Mouse (Mus musculus): ENCODE measurements around the gene Ephb4. TPM values are rescaled to one million over a fixed set of nuclear protein-coding genes. Genes with fewer than 3 reads are reported as not detected.

Ephb4 gene
- polyA plus RNA-seq, 1 experiment: not detected

DNA sequence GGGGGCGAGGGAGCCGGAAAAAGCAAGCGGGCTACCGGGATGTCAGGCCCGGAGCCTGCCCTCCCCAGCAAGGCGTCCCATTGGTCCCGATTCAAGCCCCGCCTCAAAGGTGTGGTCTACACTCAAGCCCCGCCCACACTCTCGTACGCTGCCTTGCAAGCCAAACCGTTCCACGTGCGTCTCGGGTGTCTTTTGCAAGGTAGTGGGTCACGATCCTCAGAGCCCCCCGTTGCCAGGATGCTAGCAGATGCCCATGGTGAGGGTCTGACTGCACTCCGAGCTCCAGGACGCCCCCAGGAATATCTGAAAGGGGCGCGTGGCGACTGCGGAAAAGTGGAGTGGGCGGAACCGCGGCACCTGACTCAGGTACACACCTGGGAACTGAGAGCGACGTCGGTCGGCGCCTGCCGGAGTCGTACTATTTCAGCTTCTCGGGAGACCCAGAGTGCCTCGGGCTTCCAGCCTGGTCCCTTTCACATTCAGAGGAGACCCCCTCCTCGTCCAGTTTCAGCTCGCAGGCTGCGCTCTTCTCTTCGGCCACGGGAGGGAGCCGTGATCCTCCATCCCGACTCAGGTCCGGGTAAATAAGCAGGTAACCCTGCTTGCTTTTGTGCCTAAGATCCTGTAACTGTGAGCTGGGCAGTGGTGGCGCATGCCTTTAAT is 16.3 kb upstream of the Ephb4 start, which contains the start of gene Slc12a9:
Gene Slc12a9 (minus strand): TSS at position 86 of the 663 bp plus-strand sequence.
- Histone ChIP-seq H3K4me3 (replicated peaks) (peak within 1 kb of the TSS; percentile 97), H3K9me3 (no peaks in the 10 kb centered on the region), H3K36me3 (replicated peaks; ENCODE audit: low read length) (peaks cover 9% of the 10 kb centered on the region), H3K4me1 (peaks cover 64% of the 10 kb centered on the region), H3K27me3 (replicated peaks) (peaks cover 19% of the 10 kb centered on the region)
- TF ChIP-seq FLI1 (IDR thresholded peaks at IDR 0.05; ENCODE audit: low read length) (no peak), GATA1 (IDR thresholded peaks at IDR 0.05; ENCODE audit: borderline replicate concordance, low read length) (no peak)

- TF ChIP-seq GATA1 (IDR thresholded peaks at IDR 0.05; ENCODE audit: borderline replicate concordance, low read length): no peak
- H3K4me3 ChIP-seq (replicated peaks): peak overlapping the region; percentile 28
- H3K4me1 ChIP-seq: peaks cover 70% of the 10 kb centered on the region
- H3K27me3 ChIP-seq (replicated peaks): peaks cover 23% of the 10 kb centered on the region
- H3K36me3 ChIP-seq (replicated peaks; ENCODE audit: low read length): peaks cover 8% of the 10 kb centered on the region
- no peaks in the 10 kb centered on the region for H3K9me3 ChIP-seq
Measured at GRCm38 (mm10) chr5:137334317-137334716, 15.6 kb upstream of the Ephb4 start.

- H3K27me3 ChIP-seq (replicated peaks): peaks cover 30% of the 10 kb centered on the region
Measured at GRCm38 (mm10) chr5:137335066-137335465, 14.8 kb upstream of the Ephb4 start.

DNA sequence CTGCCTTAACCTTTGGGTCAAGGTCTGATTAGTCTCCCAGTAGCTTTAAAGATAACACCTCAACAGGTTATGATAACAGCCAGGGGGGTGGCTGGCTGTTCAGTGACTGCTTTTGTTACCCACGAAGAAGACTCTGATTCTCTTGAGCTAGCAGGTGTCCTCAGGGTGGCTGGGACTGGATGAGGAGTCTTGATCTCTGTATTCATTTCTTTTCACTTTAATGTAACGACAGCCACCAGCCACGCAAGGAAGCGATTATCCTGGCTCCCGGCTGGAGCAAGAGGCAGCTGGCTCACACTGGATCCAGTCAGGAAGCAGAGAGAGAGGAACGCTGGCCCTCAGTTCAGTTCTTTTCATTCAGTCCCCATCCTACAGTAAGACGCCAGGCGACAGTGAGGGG is 12.7 kb upstream of the Ephb4 start:
- Histone ChIP-seq H3K36me3 (replicated peaks; ENCODE audit: low read length) (no peaks in the 10 kb centered on the region), H3K9me3 (no peaks in the 10 kb centered on the region), H3K27me3 (replicated peaks) (peaks cover 36% of the 10 kb centered on the region), H3K4me1 (peaks cover 58% of the 10 kb centered on the region), H3K4me3 (replicated peaks) (no peak overlapping the region)
- TF ChIP-seq FLI1 (IDR thresholded peaks at IDR 0.05; ENCODE audit: low read length) (no peak), GATA1 (IDR thresholded peaks at IDR 0.05; ENCODE audit: borderline replicate concordance, low read length) (no peak)

More at GRCm38 (mm10) chr5:137335066-137335465, 14.8 kb upstream of the Ephb4 start:
- Histone ChIP-seq H3K4me3 (replicated peaks) (no peak overlapping the region), H3K36me3 (replicated peaks; ENCODE audit: low read length) (peaks cover 8% of the 10 kb centered on the region), H3K9me3 (no peaks in the 10 kb centered on the region), H3K4me1 (peaks cover 69% of the 10 kb centered on the region)
- no peak for TF ChIP-seq FLI1 (IDR thresholded peaks at IDR 0.05; ENCODE audit: low read length)
- no peak for TF ChIP-seq GATA1 (IDR thresholded peaks at IDR 0.05; ENCODE audit: borderline replicate concordance, low read length)

DNA sequence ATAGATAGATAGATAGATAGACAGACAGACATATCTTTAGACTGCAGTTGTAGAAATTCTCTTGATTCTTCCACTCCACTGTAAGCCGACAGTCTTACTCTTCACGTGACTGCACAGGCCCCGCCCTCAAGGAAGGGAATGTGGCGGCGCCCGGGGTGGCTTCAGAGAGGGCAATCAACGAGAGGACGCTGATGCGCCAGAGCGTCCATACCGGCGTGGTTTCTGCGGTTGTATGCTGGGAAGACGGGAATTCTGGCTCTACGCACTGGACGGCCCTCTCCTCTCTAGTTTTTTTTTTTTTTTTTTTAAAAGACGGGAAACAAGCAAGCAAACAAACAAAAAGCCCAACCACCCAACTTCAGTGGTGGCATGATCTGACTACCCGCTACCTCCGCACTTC is 11.7 kb upstream of the Ephb4 start:
- Histone ChIP-seq H3K36me3 (replicated peaks; ENCODE audit: low read length) (no peaks in the 10 kb centered on the region), H3K27me3 (replicated peaks) (peaks cover 38% of the 10 kb centered on the region), H3K4me3 (replicated peaks) (peak overlapping the region; percentile 93), H3K9me3 (peaks cover under 1% of the 10 kb centered on the region; the same call in 1 of the 2 replicates), H3K4me1 (peaks cover 47% of the 10 kb centered on the region)
- TF ChIP-seq FLI1 (IDR thresholded peaks at IDR 0.05; ENCODE audit: low read length) (no peak), GATA1 (IDR thresholded peaks at IDR 0.05; ENCODE audit: borderline replicate concordance, low read length) (no peak)

DNA sequence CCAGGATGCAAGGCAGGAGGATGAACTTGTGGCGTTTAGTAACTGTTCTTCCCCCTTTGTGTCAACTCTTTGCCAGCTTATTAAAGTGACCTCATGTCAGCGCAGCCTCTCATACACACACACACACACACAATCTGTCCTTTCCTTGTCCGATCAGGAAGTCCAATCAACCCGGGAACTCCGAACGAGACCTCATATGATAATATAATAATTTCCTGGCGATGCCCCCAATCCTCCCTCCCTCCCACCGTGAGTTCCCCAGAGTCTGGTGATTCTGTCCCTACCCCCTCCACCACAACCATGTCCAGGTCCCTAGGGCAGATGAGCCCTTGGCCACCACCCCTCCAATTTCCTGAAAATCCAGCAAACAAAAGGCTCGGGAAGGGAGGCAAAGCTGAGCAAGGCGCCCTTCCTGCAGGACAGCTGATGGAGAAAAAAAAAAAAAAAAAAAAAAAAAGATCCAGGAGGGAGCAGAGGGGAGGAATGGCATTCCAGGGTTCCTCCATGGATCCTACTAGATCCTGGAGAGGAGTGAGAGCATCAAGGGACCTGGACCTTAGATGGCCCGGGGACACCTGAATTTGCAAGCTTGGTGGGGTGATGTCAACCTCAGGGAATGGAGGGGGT is 11.1 kb upstream of the Ephb4 start:
- peaks cover 38% of the 10 kb centered on the region for H3K27me3 ChIP-seq (replicated peaks)
- no peaks in the 10 kb centered on the region for H3K36me3 ChIP-seq (replicated peaks; ENCODE audit: low read length)
- H3K4me3 ChIP-seq (replicated peaks): peak overlapping the region; percentile 93
- H3K9me3 ChIP-seq: peaks cover 5% of the 10 kb centered on the region
- TF ChIP-seq GATA1 (IDR thresholded peaks at IDR 0.05; ENCODE audit: borderline replicate concordance, low read length): no peak
- H3K4me1 ChIP-seq: peaks cover 42% of the 10 kb centered on the region

GRCm38 (mm10) chr5:137339290-137339979 is 10.5 kb upstream of the Ephb4 start:
- Histone ChIP-seq H3K27me3 (replicated peaks) (peaks cover 42% of the 10 kb centered on the region), H3K36me3 (replicated peaks; ENCODE audit: low read length) (no peaks in the 10 kb centered on the region), H3K4me1 (peaks cover 36% of the 10 kb centered on the region), H3K4me3 (replicated peaks) (no peak overlapping the region), H3K9me3 (peaks cover 12% of the 10 kb centered on the region)
- no peak for TF ChIP-seq GATA1 (IDR thresholded peaks at IDR 0.05; ENCODE audit: borderline replicate concordance, low read length)

GRCm38 (mm10) chr5:137340222-137340621 is 9.7 kb upstream of the Ephb4 start:
- H3K36me3 ChIP-seq (replicated peaks; ENCODE audit: low read length): no peaks in the 10 kb centered on the region
- H3K4me1 ChIP-seq: peaks cover 29% of the 10 kb centered on the region
- H3K27me3 ChIP-seq (replicated peaks): peaks cover 43% of the 10 kb centered on the region
- no peak for TF ChIP-seq GATA1 (IDR thresholded peaks at IDR 0.05; ENCODE audit: borderline replicate concordance, low read length)
- TF ChIP-seq FLI1 (IDR thresholded peaks at IDR 0.05; ENCODE audit: low read length): no peak
- H3K4me3 ChIP-seq (replicated peaks): no peak overlapping the region
- H3K9me3 ChIP-seq: peaks cover 16% of the 10 kb centered on the region

GRCm38 (mm10) chr5:137342407-137343012 is 7.4 kb upstream of the Ephb4 start:
- peaks cover 24% of the 10 kb centered on the region for H3K4me1 ChIP-seq
- no peak for TF ChIP-seq GATA1 (IDR thresholded peaks at IDR 0.05; ENCODE audit: borderline replicate concordance, low read length)
- TF ChIP-seq FLI1 (IDR thresholded peaks at IDR 0.05; ENCODE audit: low read length): no peak
- H3K36me3 ChIP-seq (replicated peaks; ENCODE audit: low read length): no peaks in the 10 kb centered on the region
- peaks cover 43% of the 10 kb centered on the region for H3K27me3 ChIP-seq (replicated peaks)
- H3K9me3 ChIP-seq: peaks cover 16% of the 10 kb centered on the region
- no peak overlapping the region for H3K4me3 ChIP-seq (replicated peaks)
